Mouse (Mus musculus): Measurements from ENCODE around the gene Sumf1.
A peak's percentile ranks its signal among the peaks of the same experiment; 100 is the strongest.

The Sumf1 gene

GRCm38 (mm10) chr6:108184847-108185684, at the start of gene Sumf1:
Sumf1 (minus strand) TSS chr6:108185582.
- DNase-seq (ENCODE audit: low spot score): peak; percentile 95

DNA sequence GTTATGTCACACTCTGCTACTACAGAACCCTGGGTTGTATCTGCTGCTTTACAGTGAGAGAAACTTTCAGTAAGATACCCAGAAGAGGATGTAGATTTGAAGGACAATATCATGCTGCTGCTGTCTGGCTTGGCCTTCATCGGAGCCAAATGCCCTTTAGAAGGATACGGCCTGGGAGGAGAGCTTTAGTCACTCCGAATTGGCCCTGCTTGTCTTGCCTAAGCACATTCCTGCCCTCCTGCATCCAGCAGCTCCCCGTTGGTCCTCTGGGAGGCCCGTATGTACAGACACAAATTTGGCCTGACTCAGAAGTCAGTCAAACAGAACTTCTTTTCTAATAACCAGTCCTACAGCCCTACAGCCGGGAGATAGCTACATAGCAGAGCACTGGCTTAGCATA, 49.2 kb upstream of the Sumf1 start:
- DNase-seq (ENCODE audit: low spot score): no peak

DNA sequence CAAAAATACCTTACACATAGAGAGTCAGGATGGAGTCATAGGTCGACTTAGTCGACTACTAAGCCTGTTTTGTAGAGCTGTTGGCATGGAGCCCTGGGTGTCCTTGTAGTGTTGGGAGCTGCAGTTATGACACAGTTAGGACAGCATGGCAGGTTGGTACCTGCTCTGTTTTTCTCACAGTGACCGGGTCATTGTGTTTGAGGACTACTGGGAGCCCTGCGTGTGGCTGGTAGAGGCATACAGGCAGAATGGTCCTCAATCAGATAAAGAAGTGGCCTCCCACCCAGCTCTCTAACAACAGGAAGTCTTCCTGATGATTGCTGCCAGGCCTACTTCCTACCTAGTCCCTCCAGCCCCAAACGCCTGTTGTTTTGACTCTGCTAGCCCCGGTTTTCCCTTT, 47.7 kb upstream of the Sumf1 start:
- DNase-seq (ENCODE audit: low spot score): peak; percentile 75

GRCm38 (mm10) chr6:108231892-108232710, 46.7 kb upstream of the Sumf1 start:
- DNase-seq (ENCODE audit: low spot score): no peak

GRCm38 (mm10) chr6:108230608-108231007, 45.2 kb upstream of the Sumf1 start:
- DNase-seq (ENCODE audit: low spot score): no peak

- no peak for DNase-seq (ENCODE audit: low spot score)
Observed at GRCm38 (mm10) chr6:108228601-108229000, 43.2 kb upstream of the Sumf1 start.

GRCm38 (mm10) chr6:108228048-108228447, 42.7 kb upstream of the Sumf1 start:
- DNase-seq (ENCODE audit: low spot score): no peak

- DNase-seq (ENCODE audit: low spot score): no peak
Observed at GRCm38 (mm10) chr6:108227461-108227860, 42.1 kb upstream of the Sumf1 start.

DNA sequence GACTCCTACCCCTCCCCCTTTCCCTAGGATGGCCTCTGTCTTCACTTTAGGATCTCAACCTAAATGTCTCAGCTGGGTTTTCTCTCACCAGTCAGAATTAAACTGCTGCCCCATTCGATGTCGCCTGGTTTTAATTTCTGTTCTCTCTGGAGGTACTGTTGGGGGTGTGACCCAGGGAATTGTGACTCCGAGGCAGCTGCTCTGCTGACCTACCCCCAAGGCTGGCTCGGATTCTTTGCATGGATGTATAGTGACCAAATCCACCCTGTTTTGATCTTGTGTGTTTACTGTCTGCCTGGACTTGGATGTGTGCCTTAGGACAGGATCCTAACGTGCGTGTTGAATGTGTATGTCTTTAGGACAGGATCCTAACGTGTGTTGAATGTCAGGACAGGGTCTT, 40.8 kb upstream of the Sumf1 start:
- no peak for DNase-seq (ENCODE audit: low spot score)

- DNase-seq (ENCODE audit: low spot score): no peak
Observed at GRCm38 (mm10) chr6:108225027-108225426, 39.6 kb upstream of the Sumf1 start.

DNA sequence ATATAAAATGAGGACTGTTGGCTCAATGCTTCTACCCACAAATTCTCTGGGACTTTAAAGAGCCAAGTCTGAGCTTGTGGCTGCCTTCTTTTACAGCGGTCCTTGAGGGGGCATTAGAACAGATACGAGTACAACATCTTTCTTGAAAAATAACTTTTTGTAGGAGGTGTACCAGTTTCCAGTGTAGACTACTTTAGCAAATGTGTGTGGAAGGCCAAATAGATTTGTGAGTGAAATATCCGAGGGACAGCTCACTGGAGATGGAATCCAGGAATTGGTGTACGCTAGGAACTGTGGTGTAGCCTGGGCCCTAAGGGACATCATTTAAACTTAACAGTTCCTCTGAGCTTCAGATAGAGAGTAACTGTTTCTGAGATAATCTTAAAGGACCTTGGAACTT, 39.0 kb upstream of the Sumf1 start:
- no peak for DNase-seq (ENCODE audit: low spot score)

DNA sequence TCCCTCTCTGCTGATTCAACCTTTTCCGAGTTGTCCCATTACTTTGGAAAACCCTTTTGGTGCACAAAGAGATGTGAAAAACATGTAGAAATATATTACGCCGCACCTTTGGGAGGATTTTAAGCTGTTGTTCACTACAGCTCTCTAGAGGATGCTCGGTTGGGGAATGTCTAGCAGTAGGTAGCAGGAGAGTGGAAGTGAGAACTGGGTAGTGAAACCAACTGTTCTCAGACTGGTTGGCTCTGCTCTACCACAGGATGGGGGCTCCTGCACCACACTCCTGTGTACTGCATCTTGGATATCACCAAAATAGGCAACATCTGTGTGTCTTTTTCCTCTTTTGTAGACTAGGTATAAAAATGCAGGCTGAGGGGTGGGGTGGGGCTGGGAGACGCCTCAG, 37.5 kb upstream of the Sumf1 start:
- no peak for DNase-seq (ENCODE audit: low spot score)

DNA sequence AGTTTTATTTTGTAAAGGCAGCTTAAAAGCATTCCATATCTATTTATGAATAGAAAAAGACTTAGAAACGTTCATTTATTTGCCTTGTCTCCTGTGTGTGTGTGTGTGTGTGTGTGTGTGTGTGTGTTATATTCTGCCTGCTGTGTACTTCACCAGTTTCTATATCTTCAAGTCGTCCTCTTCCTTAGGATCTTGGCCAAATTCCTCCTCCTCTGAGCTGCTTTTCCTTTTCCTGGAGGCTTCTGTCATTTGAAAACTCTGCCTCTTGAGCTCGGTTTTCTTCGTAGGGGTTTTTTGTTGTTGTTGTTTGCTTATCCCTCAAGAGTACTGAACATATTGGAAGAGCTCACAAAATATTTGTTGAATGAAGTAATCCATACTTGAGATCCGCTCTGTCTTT, 37.1 kb upstream of the Sumf1 start:
- DNase-seq (ENCODE audit: low spot score): no peak

GRCm38 (mm10) chr6:108217987-108218386, 32.6 kb upstream of the Sumf1 start:
- DNase-seq (ENCODE audit: low spot score): no peak

DNA sequence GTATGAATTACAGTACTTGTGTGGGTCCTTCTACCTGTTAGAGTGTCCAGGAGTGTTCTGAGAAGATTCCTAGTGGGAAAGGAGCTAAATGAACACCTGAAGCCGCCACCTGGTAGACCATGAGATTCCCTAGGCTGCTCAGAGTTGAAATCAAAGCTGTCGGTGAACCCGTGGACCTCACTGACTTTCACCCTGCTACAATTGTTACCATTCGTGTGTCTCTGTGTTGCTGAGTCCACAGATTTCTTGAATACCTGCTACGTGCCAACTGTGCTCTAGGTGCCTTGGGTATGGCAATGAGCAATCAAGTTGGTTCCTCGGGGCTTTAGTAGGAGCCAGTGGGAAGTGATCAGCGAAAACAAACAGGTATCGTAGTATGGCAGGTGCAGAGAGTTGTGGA, 31.4 kb upstream of the Sumf1 start:
- DNase-seq (ENCODE audit: low spot score): no peak

GRCm38 (mm10) chr6:108216091-108216490, 30.7 kb upstream of the Sumf1 start:
- no peak for DNase-seq (ENCODE audit: low spot score)

DNA sequence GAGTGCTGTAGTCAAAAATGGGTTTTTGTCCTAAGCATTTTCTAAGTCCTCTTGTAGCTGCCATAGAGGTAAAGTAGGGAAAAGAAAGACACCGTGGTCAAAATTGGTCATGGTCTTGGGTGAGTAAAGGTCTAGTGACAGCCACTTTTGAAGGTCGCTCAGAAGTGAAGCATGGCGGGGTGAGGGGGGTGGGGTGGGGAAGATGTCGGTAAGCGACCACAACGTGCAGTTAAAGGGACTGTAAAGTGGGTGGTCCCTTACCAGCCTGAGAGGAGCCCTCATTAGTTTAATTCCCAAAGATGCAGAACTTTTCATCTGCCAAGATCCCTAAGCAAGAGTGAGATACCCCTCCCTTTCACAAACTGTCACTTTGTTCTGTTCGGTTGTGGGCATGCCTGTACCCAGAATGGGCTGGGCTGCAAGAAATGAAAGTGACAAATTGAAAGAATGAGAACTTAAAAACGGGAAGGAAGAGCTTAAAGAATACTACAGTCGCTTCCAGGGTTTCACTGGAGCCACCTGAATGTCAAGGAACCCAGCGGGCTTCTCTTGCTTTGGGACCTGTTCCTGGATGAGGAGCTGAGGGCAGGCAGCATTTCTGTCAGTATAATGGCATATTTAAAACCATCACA, 29.0 kb upstream of the Sumf1 start:
- DNase-seq (ENCODE audit: low spot score): no peak

GRCm38 (mm10) chr6:108213481-108214293, 28.3 kb upstream of the Sumf1 start:
- no peak for DNase-seq (ENCODE audit: low spot score)

- peak; percentile 95 for DNase-seq (ENCODE audit: low spot score)
Observed at GRCm38 (mm10) chr6:108212881-108213295, 27.5 kb upstream of the Sumf1 start, which contains the start of gene Itpr1. Itpr1 (plus strand) TSS chr6:108213096.

DNA sequence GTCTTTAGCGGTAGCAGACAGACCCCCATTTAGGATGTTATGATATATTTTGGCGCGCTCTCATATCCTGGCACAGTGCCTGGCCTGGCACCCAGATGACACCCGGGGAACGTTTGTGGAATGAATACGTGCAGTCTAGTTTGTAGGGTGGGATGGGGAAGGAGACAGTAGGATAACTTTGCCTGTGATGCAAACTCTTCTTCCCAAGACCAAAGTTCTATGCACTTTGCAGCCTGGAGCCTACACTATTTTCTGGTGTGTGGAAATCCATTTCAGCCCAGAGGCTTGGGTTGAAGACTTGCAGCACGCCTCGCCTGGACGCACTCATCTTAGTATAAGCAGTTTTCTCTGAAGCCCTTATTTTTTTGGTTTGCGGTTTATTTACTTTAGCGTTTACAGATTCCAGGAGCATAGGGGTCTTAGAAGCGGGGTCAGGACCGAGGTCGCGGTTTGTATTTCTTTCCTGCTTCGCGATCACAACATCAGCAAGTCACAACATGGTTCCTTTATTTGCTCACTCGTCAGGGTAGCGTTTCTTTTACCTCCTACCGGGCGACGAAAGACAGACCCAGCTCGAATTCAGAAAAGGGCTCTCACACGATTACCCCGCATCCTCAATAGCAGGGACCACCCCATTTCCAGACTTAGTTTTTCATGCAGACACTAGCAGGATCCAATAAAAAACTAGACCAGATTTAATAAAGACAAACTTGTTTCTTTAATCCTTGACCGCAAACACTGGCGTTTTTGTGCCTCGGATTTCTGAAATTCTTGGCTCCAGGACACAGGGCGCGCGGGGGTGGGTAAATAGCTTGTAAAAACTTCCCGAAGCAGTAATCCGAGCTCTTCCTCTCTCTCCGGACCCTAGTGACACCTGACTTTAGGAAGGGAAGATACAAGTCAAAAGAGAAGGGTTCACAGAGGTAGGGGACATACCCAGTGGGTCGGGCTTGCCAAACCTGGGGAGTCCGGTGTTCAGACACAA, 26.8 kb upstream of the Sumf1 start:
- no peak for DNase-seq (ENCODE audit: low spot score)

Measured in testis, postnatal 10 days (tissue).